Mouse (Mus musculus): Measurements from ENCODE around the gene Sf3a2. TPM values are rescaled to one million over a fixed set of nuclear protein-coding genes. Genes with fewer than 3 reads are reported as not detected.
A peak's percentile ranks its signal among the peaks of the same experiment; 100 is the strongest.

Sf3a2 gene
- 50.4 and 52.0 TPM in 2 replicates for total RNA-seq (2012; rRNA removed)
- polyA plus RNA-seq (2012; ENCODE audit: insufficient read depth in 1 of 2, insufficient read length in 2 of 2, low read depth in 1 of 2, low replicate concordance in 2 of 2, missing spikeins in 1 of 2) = 100 to 1,000 TPM in 1 of 2 experiments, not detected in 1; 210 TPM

GRCm38 (mm10) chr10:80798150-80799006, at the start of gene Sf3a2, which contains the start of gene Plekhj1:
Gene Sf3a2, plus strand, starts transcription at chr10:80798198.
Gene Plekhj1, minus strand, starts transcription at chr10:80798626.
- Histone ChIP-seq H3K4me3 (ENCODE audit: control insufficient read depth in 1 of 2, insufficient read depth in 1 of 2, low read depth in 2 of 2, low read length in 2 of 2) (peak within 1 kb of the TSS; percentile 86 to 90), H3K79me2 (ENCODE audit: control insufficient read depth, insufficient read depth, low read length, poor library complexity) (peaks cover 51% of the 10 kb centered on the region), H3K27me3 (ENCODE audit: control insufficient read depth in 1 of 2, insufficient read depth in 2 of 2, low read length in 2 of 2) (no peaks in the 10 kb centered on the region), H3K27ac (ENCODE audit: control insufficient read depth, low read depth, low read length) (peak within 1 kb of the TSS; percentile 93), H3K4me1 (ENCODE audit: control insufficient read depth in 1 of 2, insufficient read depth in 2 of 2, low read length in 2 of 2) (peaks cover 0 to 14% of the 10 kb centered on the region in 2 experiments; a peak in 2 of 4 replicates), H3K9me3 (replicated peaks; ENCODE audit: insufficient read depth, low read length) (no peaks in the 10 kb centered on the region), H3K9ac (ENCODE audit: control insufficient read depth, low read depth, low read length, poor library complexity, severe bottlenecking) (peak within 1 kb of the TSS; percentile 95), H3K36me3 (ENCODE audit: control insufficient read depth in 1 of 2, insufficient read depth in 2 of 2, low read length in 2 of 2) (peaks cover 2 to 13% of the 10 kb centered on the region in 2 experiments; a peak in 2 of 4 replicates)
- TF ChIP-seq NELFE (IDR thresholded peaks at IDR 0.05; ENCODE audit: low read depth, low read length) (peak; percentile 85), UBTF (IDR thresholded peaks at IDR 0.05; ENCODE audit: borderline replicate concordance, insufficient read depth, low read depth, low read length) (0 out of 2 replicates have a peak, but pooled peaks have one; percentile 47), USF2 (IDR thresholded peaks at IDR 0.05; ENCODE audit: borderline replicate concordance in 1 of 2, insufficient read depth in 1 of 2, low read depth in 1 of 2, low read length in 2 of 2) (no peak), POLR2A (IDR thresholded peaks at IDR 0.05; ENCODE audit: control insufficient read depth in 1 of 2, insufficient read depth in 1 of 2, low read depth in 1 of 2, low read length in 2 of 2, poor library complexity in 1 of 2) (peak; percentile 94 to 98), HCFC1 (IDR thresholded peaks at IDR 0.05; ENCODE audit: low read depth, low read length) (peak; percentile 89), SIN3A (IDR thresholded peaks at IDR 0.05; ENCODE audit: low read length) (peak; percentile 88), POLR2AphosphoS5 (IDR thresholded peaks at IDR 0.05; ENCODE audit: borderline replicate concordance, low read depth, low read length) (no peak; the same call in 1 of the 2 replicates), POLR2AphosphoS2 (IDR thresholded peaks at IDR 0.05; ENCODE audit: low read length) (peak; percentile 88), ZMIZ1 (IDR thresholded peaks at IDR 0.05; ENCODE audit: low read depth, low read length) (peak; percentile 89), EP300 (IDR thresholded peaks at IDR 0.05; ENCODE audit: low read depth in 1 of 2, low read length in 2 of 2) (peak in 1 of 2 experiments; percentile 30; a peak in 1 of 4 replicates), CHD2 (IDR thresholded peaks at IDR 0.05; ENCODE audit: low read length) (peak; percentile 80), MYC (IDR thresholded peaks at IDR 0.05; ENCODE audit: low read depth, low read length) (peak; percentile 87; the same call in 1 of the 2 replicates), TBP (IDR thresholded peaks at IDR 0.05; ENCODE audit: low read depth, low read length) (peak; percentile 57; the same call in 1 of the 2 replicates), TCF12 (IDR thresholded peaks at IDR 0.05; ENCODE audit: low read depth, low read length) (peak; percentile 49; the same call in 1 of the 2 replicates), MAFK (IDR thresholded peaks at IDR 0.05; ENCODE audit: borderline replicate concordance, low read depth, low read length) (no peak), KAT2A (conservative IDR thresholded peaks at IDR 0.05; ENCODE audit: low read depth, low read length) (peak; percentile 88), ETS1 (IDR thresholded peaks at IDR 0.05; ENCODE audit: low read depth, low read length) (peak; percentile 47; the same call in 1 of the 2 replicates), NRF1 (IDR thresholded peaks at IDR 0.05; ENCODE audit: insufficient read depth, low read depth, low read length, poor library complexity, severe bottlenecking) (peak; percentile 87), ELF1 (IDR thresholded peaks at IDR 0.05; ENCODE audit: low read depth, low read length) (peak; percentile 90), JUND (IDR thresholded peaks at IDR 0.05; ENCODE audit: low read depth, low read length) (no peak), BHLHE40 (IDR thresholded peaks at IDR 0.05; ENCODE audit: borderline replicate concordance, low read depth, low read length) (no peak), MAX (IDR thresholded peaks at IDR 0.05; ENCODE audit: low read length) (peak; percentile 74), MXI1 (IDR thresholded peaks at IDR 0.05; ENCODE audit: low read depth, low read length) (peak; percentile 89)
- peak; percentile 99 for DNase-seq (ENCODE audit: low read depth, low spot score)

Data from MEL (cell line).